Mouse (Mus musculus): ENCODE measurements around the gene Mrps18b. TPM values are rescaled to one million over a fixed set of nuclear protein-coding genes. Genes with fewer than 3 reads are reported as not detected.

Mrps18b gene
- polyA plus RNA-seq, 1 experiment = 39.5 TPM

DNA sequence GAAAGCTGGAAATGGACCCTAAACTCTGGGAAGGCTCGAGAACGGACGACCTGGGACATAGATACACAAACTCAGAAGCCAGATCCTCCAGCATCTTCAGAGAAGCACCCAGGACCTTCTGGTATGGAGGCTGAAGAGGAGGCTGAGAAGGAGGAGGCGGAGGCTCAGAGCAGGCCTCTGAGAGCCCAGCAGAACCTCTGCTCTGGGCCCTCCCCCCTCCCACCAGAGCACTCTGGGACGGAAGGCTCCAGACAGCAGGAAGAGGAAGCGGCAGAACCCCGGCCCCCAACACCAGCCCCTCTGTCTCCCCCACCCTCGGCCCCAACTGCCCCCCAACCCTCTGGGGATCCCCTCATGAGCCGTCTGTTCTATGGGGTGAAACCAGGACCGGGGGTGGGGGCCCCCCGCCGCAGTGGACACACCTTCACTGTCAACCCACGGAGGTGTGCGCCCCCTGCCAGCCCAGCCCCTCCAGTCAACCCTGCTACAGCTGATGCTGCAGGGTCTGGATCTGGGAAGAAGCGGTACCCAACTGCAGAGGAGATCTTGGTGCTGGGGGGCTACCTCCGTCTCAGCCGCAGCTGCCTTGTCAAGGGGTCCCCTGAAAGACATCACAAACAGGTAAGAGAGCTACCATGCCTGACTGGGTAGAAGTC lies 47.9 kb downstream of the Mrps18b start:
- Histone ChIP-seq H3K4me3 (ENCODE audit: extremely low read depth, insufficient read depth, insufficient read length) (peak overlapping the region; percentile 97), H3K27ac (ENCODE audit: insufficient read depth, low read length) (peak overlapping the region; percentile 99)
- DNase-seq (ENCODE audit: low read depth in 1 of 2, low spot score in 2 of 2) = peak in 1 of 2 experiments; percentile 73

DNA sequence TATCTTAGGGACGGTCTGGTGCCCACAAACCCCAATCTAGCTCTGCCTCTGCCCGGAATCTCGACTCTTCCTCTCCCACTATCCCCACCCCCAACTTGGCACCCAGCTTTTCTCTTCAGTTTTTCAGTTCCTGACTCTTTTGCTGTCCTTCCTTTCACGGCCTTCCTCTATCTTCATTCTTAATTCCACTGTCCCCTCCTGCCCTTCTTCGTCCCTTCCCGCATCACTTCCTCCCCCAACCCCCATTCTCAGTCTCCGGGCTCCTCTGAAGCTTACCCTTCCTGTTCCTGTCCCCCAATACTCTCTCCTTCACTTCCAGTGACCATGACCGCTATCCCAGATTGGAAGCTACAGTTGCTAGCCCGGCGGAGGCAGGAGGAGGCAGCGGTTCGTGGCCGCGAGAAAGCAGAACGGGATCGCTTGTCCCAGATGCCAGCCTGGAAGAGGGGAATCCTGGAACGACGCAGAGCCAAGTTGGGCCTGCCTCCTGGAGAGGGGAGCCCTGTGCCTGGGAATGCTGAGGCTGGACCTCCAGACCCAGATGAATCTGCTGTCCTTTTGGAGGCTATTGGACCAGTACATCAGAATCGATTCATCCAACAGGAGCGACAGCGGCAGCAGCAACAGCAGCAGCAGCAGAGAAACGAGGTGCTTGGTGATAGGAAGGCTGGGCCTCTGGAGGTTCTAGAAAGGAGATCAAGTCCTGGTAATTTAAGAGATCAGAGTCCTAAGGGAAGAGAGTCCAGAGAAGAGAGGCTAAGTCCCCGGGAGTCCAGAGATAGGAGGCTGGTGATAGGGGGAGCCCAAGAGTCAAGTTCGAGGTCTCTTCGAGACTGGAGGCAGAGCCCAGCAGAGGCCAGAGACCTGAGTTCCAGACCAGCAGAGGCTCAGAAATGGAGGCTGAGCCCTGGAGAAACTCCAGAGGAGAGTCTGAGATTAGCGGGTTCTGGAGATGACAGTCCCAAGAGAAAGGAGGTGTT lies 49.0 kb downstream of the Mrps18b start:
- peak in 1 of 2 experiments; percentile 79 for DNase-seq (ENCODE audit: low read depth in 1 of 2, low spot score in 2 of 2)
- 0 out of 2 replicates have a peak, but pooled peaks have one; percentile 32 for TF ChIP-seq CTCF (IDR thresholded peaks at IDR 0.05; ENCODE audit: extremely low read depth, insufficient read depth, insufficient read length, insufficient replicate concordance)
- TF ChIP-seq POLR2A (IDR thresholded peaks at IDR 0.05; ENCODE audit: low read depth, low read length) = no peak; the same call in 1 of the 2 replicates

More for the DNA sequence above, 47.9 kb downstream of the Mrps18b start:
- WGBS = 1% methylated on average over 17 of the region's 17 CpGs
- Histone ChIP-seq H3K27me3 (ENCODE audit: control insufficient read depth, insufficient read depth, low read length) (no peaks in the 10 kb centered on the region), H3K4me1 (ENCODE audit: control insufficient read depth, insufficient read depth, insufficient read length) (peaks cover 11% of the 10 kb centered on the region; the same call in 1 of the 2 replicates), H3K36me3 (ENCODE audit: control insufficient read depth, insufficient read depth, low read length) (peaks cover 10% of the 10 kb centered on the region)
- TF ChIP-seq POLR2A (IDR thresholded peaks at IDR 0.05; ENCODE audit: low read depth, low read length) = peak; percentile 36; the same call in 1 of the 2 replicates
- TF ChIP-seq CTCF (IDR thresholded peaks at IDR 0.05; ENCODE audit: extremely low read depth, insufficient read depth, insufficient read length, insufficient replicate concordance) = no peak

DNA sequence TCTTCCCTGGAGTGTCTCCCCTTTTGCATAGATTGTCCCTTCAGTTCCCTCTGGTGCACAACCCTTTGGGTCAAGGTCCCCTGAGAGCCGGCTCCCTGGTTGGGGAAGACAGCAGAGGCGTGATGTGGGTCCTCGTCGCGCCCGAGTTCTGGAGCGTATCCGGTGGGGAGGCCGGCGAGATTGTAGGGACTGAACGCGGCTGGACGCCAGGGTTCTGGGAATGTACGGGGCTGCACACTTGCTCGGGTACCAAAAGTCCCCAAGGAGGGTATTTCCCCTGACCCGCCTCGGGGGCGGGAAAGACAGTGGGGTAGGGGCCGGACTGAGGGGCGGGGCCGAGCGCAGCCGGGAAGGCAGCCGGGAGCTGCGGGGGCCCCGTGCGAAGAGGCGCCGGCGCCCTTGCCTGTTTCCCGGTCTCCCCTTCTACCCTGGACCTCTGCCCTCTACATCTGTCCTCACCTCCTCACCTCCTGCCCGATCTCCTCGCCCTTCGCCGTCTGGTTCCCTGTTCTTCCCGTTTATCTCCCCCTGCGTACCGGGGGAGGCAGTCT lies 49.8 kb downstream of the Mrps18b start:
- WGBS = under 1% methylated on average over 25 of the region's 38 CpGs
- Histone ChIP-seq H3K4me3 (ENCODE audit: extremely low read depth, insufficient read depth, insufficient read length) (peak overlapping the region; percentile 97), H3K36me3 (ENCODE audit: control insufficient read depth, insufficient read depth, low read length) (peaks cover 4% of the 10 kb centered on the region; the same call in 1 of the 2 replicates), H3K27me3 (ENCODE audit: control insufficient read depth, insufficient read depth, low read length) (no peaks in the 10 kb centered on the region), H3K4me1 (ENCODE audit: control insufficient read depth, insufficient read depth, insufficient read length) (peaks cover 3% of the 10 kb centered on the region; the same call in 1 of the 2 replicates), H3K27ac (ENCODE audit: insufficient read depth, low read length) (peak overlapping the region; percentile 99)
- DNase-seq (ENCODE audit: low read depth in 1 of 2, low spot score in 2 of 2) = peak in 1 of 2 experiments; percentile 77
- TF ChIP-seq CTCF (IDR thresholded peaks at IDR 0.05; ENCODE audit: extremely low read depth, insufficient read depth, insufficient read length, insufficient replicate concordance) (no peak), POLR2A (IDR thresholded peaks at IDR 0.05; ENCODE audit: low read depth, low read length) (peak; percentile 39; the same call in 1 of the 2 replicates)

More for the DNA sequence above, 49.0 kb downstream of the Mrps18b start:
- WGBS = 2% methylated on average over 26 of the region's 26 CpGs
- no peaks in the 10 kb centered on the region for H3K27me3 ChIP-seq (ENCODE audit: control insufficient read depth, insufficient read depth, low read length)
- peak overlapping the region; percentile 97 for H3K4me3 ChIP-seq (ENCODE audit: extremely low read depth, insufficient read depth, insufficient read length)
- H3K36me3 ChIP-seq (ENCODE audit: control insufficient read depth, insufficient read depth, low read length) = peaks cover 5% of the 10 kb centered on the region; the same call in 1 of the 2 replicates
- H3K4me1 ChIP-seq (ENCODE audit: control insufficient read depth, insufficient read depth, insufficient read length) = peaks cover 6% of the 10 kb centered on the region; the same call in 1 of the 2 replicates
- H3K27ac ChIP-seq (ENCODE audit: insufficient read depth, low read length) = peak overlapping the region; percentile 99

DNA sequence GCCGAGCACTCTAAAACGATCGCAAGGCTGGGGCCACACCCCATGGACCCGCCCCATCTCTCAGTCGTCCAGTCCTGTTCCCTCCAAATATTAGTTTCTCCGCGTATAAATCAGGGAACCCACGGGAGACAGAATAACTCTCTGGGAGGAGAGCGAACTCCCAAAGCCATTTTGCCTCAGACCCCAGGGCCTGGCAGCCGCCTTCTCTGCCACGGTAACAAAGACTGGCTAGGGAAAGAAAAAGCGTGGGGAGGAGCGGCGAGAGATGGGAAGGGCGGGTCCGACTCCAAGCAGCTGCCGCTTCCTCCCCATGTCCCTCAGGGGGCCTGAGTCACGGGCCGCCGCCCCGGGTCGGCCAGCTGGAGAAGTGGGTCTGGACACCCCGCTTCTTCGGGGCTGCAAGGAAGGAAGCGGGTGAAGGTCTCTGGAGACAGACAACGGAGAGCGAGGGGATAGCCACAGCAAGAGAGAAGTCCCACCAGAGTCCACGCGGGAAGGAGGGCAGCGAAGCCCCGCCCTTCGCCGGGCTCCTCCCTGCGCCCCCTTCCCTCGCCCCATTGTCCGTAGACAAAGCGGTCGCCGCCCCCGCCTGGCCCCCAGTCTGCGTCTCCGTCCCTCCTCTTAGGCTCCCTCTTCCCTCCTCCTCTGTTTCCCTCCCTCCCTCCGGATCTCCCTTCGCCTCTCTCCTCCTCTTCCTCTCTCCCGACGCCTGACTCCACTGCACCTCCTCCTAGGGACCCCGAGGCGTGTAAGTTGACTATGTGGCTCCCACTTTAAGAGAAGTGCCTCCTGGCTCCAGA lies 50.5 kb downstream of the Mrps18b start, which contains the start of gene Ppp1r18:
Gene Ppp1r18, plus strand, starts transcription at position 113 of the 800 bp plus-strand sequence.
- Histone ChIP-seq H3K36me3 (ENCODE audit: control insufficient read depth, insufficient read depth, low read length) (no peaks in the 10 kb centered on the region), H3K27me3 (ENCODE audit: control insufficient read depth, insufficient read depth, low read length) (no peaks in the 10 kb centered on the region), H3K4me3 (ENCODE audit: extremely low read depth, insufficient read depth, insufficient read length) (peak within 1 kb of the TSS; percentile 97), H3K4me1 (ENCODE audit: control insufficient read depth, insufficient read depth, insufficient read length) (peaks cover 3% of the 10 kb centered on the region; the same call in 1 of the 2 replicates), H3K27ac (ENCODE audit: insufficient read depth, low read length) (peak within 1 kb of the TSS; percentile 99)
- whole genome bisulfite sequencing = 1% methylated on average over 36 of the region's 48 CpGs
- TF ChIP-seq CTCF (IDR thresholded peaks at IDR 0.05; ENCODE audit: extremely low read depth, insufficient read depth, insufficient read length, insufficient replicate concordance) (no peak), POLR2A (IDR thresholded peaks at IDR 0.05; ENCODE audit: low read depth, low read length) (no peak)
- peak in 1 of 2 experiments; percentile 72 for DNase-seq (ENCODE audit: low read depth in 1 of 2, low spot score in 2 of 2)

DNA sequence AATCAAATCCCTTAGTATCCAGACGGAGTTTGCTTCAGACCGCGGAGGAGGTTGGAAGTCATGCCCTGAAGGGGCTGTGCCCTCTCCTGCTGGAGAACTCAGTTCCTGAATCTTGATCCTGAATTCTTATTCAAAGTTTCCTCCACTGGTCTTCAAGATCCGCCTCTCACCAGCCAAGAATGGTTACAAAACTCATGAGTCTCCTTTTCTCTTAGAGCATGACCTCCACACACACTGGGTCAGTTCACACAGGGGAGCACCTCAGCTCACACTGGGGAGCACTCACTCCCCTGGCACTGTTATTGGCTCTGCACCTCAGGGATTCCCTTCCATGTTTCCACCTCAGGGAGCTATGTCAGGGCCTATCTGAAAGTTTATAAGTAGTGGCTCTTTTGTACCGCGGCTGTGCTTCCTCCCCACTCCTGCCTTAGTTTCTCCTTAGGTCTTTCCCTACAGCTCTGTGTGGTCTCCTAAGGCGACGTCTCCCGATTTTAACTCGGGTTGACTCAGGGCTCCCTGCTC lies 51.3 kb downstream of the Mrps18b start:
- 0 out of 2 replicates have a peak overlapping the region, but pooled peaks have one; percentile 99 for H3K27ac ChIP-seq (ENCODE audit: insufficient read depth, low read length)
- TF ChIP-seq CTCF (IDR thresholded peaks at IDR 0.05; ENCODE audit: extremely low read depth, insufficient read depth, insufficient read length, insufficient replicate concordance) = no peak
- no peak for TF ChIP-seq POLR2A (IDR thresholded peaks at IDR 0.05; ENCODE audit: low read depth, low read length)
- peaks cover 3% of the 10 kb centered on the region; the same call in 1 of the 2 replicates for H3K4me1 ChIP-seq (ENCODE audit: control insufficient read depth, insufficient read depth, insufficient read length)
- H3K36me3 ChIP-seq (ENCODE audit: control insufficient read depth, insufficient read depth, low read length) = no peaks in the 10 kb centered on the region
- 51% methylated on average over 10 of the region's 10 CpGs for WGBS
- DNase-seq (ENCODE audit: low read depth in 1 of 2, low spot score in 2 of 2) = no peak
- H3K4me3 ChIP-seq (ENCODE audit: extremely low read depth, insufficient read depth, insufficient read length) = no peak overlapping the region
- no peaks in the 10 kb centered on the region for H3K27me3 ChIP-seq (ENCODE audit: control insufficient read depth, insufficient read depth, low read length)
